ENCODE assay signal across 20 mouse cellular contexts in genomic region chr3:53917960-53918359, GRCm38 (mm10).
"Had no signal": no experiment of that assay in that cellular context is flagged by ENCODE, and none has a peak within 500 bp of the region (broad histone marks: within the 10 kb centered on the region; RNA-seq: fewer than 3 reads in every experiment).

No protein-coding gene starts in this region.

- H3K4me1 ChIP-seq: liver, embryonic 13.5 days; liver, embryonic 15.5 days; megakaryocyte, embryonic 14.5 days; midbrain, embryonic 13.5 days; midbrain, embryonic 15.5 days; neural tube, embryonic 12.5 days had no signal

- DNase-seq: liver, embryonic 13.5 days; liver, postnatal 0 days; lung, adult 2 months; lung, postnatal 14 days; lung, postnatal 36 days; retina, postnatal 1 day; right cerebral cortex, adult 18-20 months; right cerebral cortex, postnatal 25 days; right cerebral cortex, postnatal 4 days; spleen, adult 18-20 months; thymus, adult 18-20 months; thymus, postnatal 14 days; thymus, postnatal 36 days had no signal

- H3K27me3 ChIP-seq: liver, embryonic 13.5 days; liver, embryonic 15.5 days; megakaryocyte, embryonic 14.5 days; midbrain, embryonic 13.5 days; midbrain, embryonic 15.5 days; neural tube, embryonic 12.5 days had no signal

- H3K9ac ChIP-seq: liver, embryonic 13.5 days; liver, embryonic 15.5 days; liver, postnatal 0 days; midbrain, embryonic 13.5 days; midbrain, embryonic 15.5 days; neural tube, embryonic 12.5 days had no signal

- H3K4me3 ChIP-seq: liver, embryonic 13.5 days; liver, embryonic 15.5 days; megakaryocyte, embryonic 14.5 days; midbrain, embryonic 13.5 days; midbrain, embryonic 15.5 days; neural tube, embryonic 12.5 days had no signal

- H3K36me3 ChIP-seq: liver, embryonic 13.5 days; liver, embryonic 15.5 days; midbrain, embryonic 13.5 days; midbrain, embryonic 15.5 days; neural tube, embryonic 12.5 days had no signal

- H3K9me3 ChIP-seq: liver, embryonic 13.5 days; liver, embryonic 15.5 days; midbrain, embryonic 13.5 days; midbrain, embryonic 15.5 days; neural tube, embryonic 12.5 days had no signal

- H3K27ac ChIP-seq: liver, embryonic 13.5 days; liver, embryonic 15.5 days; macrophage; midbrain, embryonic 13.5 days; midbrain, embryonic 15.5 days; neural tube, embryonic 12.5 days had no signal

- H3K4me2 ChIP-seq: liver, embryonic 13.5 days; liver, embryonic 15.5 days; midbrain, embryonic 11.5 days; midbrain, embryonic 13.5 days; midbrain, embryonic 15.5 days; neural tube, embryonic 12.5 days had no signal

- ATAC-seq: liver, postnatal 0 days; midbrain, embryonic 13.5 days; midbrain, embryonic 15.5 days had no signal
